Mouse (Mus musculus): ENCODE data around the gene Grasp.

DNA sequence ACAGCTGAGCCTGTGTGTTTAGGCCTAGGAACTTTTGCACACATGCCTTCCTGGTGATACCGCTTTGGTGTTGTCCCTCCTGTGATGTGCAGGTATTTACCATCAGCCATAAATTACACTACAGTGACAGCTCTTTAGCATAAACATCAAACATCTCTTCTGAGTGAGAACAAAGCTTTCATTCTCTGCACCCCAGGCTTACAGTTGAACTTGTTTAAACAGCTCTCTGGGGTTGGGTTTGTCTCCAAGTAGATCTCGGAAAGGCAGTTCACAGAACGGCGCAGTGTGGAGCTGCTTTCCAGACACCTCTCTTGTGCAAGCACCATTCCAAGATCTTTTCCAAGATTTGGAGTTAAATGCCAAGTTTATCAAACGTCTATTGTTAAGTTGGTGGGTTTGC, 41.3 kb upstream of the Grasp start:
- no peak for TF ChIP-seq MYC (IDR thresholded peaks at IDR 0.05; ENCODE audit: low read depth, low read length)
- no peak for TF ChIP-seq POLR2A (IDR thresholded peaks at IDR 0.05; ENCODE audit: low read depth, low read length)
- TF ChIP-seq TBP (conservative IDR thresholded peaks at IDR 0.05; ENCODE audit: low read depth, low read length), result no peak
- no peak for TF ChIP-seq MAX (IDR thresholded peaks at IDR 0.05; ENCODE audit: low read length)
- no peak for TF ChIP-seq GABPA (IDR thresholded peaks at IDR 0.05; ENCODE audit: insufficient replicate concordance, low read depth, low read length)
